Mouse (Mus musculus): ENCODE data around the gene Olfr746. TPM values are rescaled to one million over a fixed set of nuclear protein-coding genes. Genes with fewer than 3 reads are reported as not detected.

Gene Olfr746
- polyA plus RNA-seq (2015; fragmentation: Nextera tagmentation; extraction: Ambion mirVana) = not detected in 2 replicates

DNA sequence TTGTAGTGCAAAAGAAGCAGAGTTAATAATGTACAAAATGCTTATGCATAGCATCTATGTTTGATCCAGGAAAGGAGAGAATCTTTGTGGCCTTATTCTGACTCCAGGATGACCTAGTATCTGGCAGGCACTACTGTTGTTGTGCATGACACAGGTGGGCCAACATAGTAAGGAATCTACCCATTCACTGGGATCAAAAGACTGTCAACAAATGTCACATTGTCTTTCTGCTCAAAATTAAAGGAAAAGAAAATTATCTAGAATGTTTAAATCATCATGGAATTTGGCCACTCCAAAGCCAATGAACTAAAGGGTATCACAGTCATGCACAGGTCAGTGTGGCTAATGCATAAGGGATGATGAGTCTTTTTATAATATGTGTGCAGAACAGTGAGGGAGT lies at the start of gene Olfr746:
TSS of gene Olfr746 (plus strand) at position 301 of the 400 bp plus-strand sequence.
- Histone ChIP-seq H3K4me3 (no peak within 1 kb of the TSS), H3K9me3 (peaks cover 3% of the 10 kb centered on the region; the same call in 1 of the 2 replicates), H3K4me2 (no peak within 1 kb of the TSS), H3K27ac (replicated peaks) (no peak within 1 kb of the TSS), H3K4me1 (no peaks in the 10 kb centered on the region), H3K27me3 (replicated peaks) (no peaks in the 10 kb centered on the region), H3K9ac (no peak within 1 kb of the TSS), H3K36me3 (no peaks in the 10 kb centered on the region)
- no peak for ATAC-seq (ENCODE audit: extremely low read depth, insufficient number of reproducible peaks, low FRiP score, low TSS enrichment)

DNA sequence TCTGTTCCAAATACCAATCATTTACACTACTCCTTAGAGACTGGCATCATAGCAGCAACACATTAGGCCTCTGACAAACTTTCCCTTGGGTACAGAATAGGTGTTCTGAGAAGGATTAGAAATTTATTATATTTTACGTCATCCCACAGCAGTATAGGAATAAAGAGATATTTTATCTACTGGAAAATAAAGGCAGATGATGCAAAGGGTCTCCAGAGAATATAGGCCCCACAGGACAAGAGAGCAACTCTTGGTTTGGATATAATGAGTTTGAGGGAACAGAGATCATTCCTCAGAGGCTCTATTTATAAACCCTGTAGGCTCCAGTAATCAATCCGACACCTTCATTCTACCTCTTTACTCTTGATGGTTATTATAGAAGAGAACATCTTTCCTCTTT lies 32.3 kb upstream of the Olfr746 start, which contains the start of gene Olfr744:
TSS of gene Olfr744 (plus strand) at position 301 of the 400 bp plus-strand sequence.
- Histone ChIP-seq H3K36me3 (no peaks in the 10 kb centered on the region), H3K27ac (replicated peaks) (no peak within 1 kb of the TSS), H3K4me2 (no peak within 1 kb of the TSS), H3K27me3 (replicated peaks) (no peaks in the 10 kb centered on the region), H3K9me3 (peaks cover 7% of the 10 kb centered on the region), H3K9ac (no peak within 1 kb of the TSS), H3K4me3 (no peak within 1 kb of the TSS), H3K4me1 (no peaks in the 10 kb centered on the region)
- ATAC-seq (ENCODE audit: extremely low read depth, insufficient number of reproducible peaks, low FRiP score, low TSS enrichment) = no peak
- WGBS = 77% methylated on average over 2 of the region's 2 CpGs

DNA sequence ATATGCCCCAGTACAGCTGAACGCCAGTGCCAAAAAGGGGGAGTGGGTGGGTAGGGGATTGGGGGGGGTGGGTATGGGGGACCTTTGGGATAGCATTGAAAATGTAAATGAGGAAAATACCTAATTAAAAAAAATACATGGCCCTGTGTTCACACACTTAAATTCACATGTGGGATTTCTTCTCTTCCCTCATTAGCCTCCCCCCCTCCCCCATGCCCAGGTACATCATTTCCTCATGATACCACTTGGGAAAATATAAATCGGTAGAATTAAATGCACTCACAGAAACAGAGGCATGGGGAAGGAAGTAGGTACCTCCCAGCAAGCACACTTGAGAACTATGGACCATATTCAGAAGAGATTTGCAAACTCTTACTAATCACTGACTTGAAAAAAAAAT lies 7.8 kb upstream of the Olfr746 start, which contains the start of gene Olfr745:
TSS of gene Olfr745 (plus strand) at position 301 of the 400 bp plus-strand sequence.
- no peak within 1 kb of the TSS for H3K9ac ChIP-seq
- no peaks in the 10 kb centered on the region for H3K27me3 ChIP-seq (replicated peaks)
- H3K27ac ChIP-seq (replicated peaks) = no peak within 1 kb of the TSS
- no peaks in the 10 kb centered on the region for H3K36me3 ChIP-seq
- ATAC-seq (ENCODE audit: extremely low read depth, insufficient number of reproducible peaks, low FRiP score, low TSS enrichment) = no peak
- H3K4me1 ChIP-seq = no peaks in the 10 kb centered on the region
- no peak within 1 kb of the TSS for H3K4me2 ChIP-seq
- H3K9me3 ChIP-seq = 0 out of 2 replicates have a peak, but pooled peaks cover 10% of the 10 kb centered on the region
- H3K4me3 ChIP-seq = no peak within 1 kb of the TSS
- 74% methylated on average over 2 of the region's 2 CpGs for WGBS

DNA sequence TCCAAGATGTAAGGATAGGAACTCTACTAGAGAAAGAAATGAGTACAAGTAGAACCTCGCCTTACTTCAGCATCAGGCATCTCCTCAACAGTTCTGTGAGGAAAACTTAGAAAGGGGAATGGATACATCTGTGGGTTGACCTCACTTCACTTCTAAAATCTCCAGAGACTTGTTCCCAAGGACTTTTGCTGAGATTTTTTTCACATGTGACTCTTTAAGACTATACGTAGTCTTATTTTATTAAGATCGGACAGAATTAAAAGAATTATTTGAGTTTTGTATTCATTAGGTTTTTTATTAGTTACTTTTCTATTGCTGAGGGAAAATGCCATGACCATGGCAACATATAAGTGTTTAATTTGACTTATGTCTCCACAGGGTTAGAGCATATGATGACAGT lies 46.2 kb downstream of the Olfr746 start, which contains the start of gene Olfr747:
TSS of gene Olfr747 (minus strand) at position 101 of the 400 bp plus-strand sequence.
- H3K9me3 ChIP-seq = no peaks in the 10 kb centered on the region
- no peaks in the 10 kb centered on the region for H3K27me3 ChIP-seq (replicated peaks)
- no peak within 1 kb of the TSS for H3K27ac ChIP-seq (replicated peaks)
- 73% methylated on average over 3 of the region's 3 CpGs for WGBS
- no peak for ATAC-seq (ENCODE audit: extremely low read depth, insufficient number of reproducible peaks, low FRiP score, low TSS enrichment)
- H3K9ac ChIP-seq = no peak within 1 kb of the TSS
- no peak within 1 kb of the TSS for H3K4me2 ChIP-seq
- no peaks in the 10 kb centered on the region for H3K4me1 ChIP-seq
- no peak within 1 kb of the TSS for H3K4me3 ChIP-seq
- no peaks in the 10 kb centered on the region for H3K36me3 ChIP-seq

Other genes starting within 250 kb of the Olfr746 start
- gene Olfr738, start 239.5 kb upstream of the Olfr746 start, polyA plus RNA-seq (2015; fragmentation: Nextera tagmentation; extraction: Ambion mirVana) = not detected in 2 replicates
- not detected in 2 replicates for gene Olfr739, start 228.5 kb upstream of the Olfr746 start, polyA plus RNA-seq (2015; fragmentation: Nextera tagmentation; extraction: Ambion mirVana)
- not detected in 2 replicates for gene Olfr740, start 201.5 kb upstream of the Olfr746 start, polyA plus RNA-seq (2015; fragmentation: Nextera tagmentation; extraction: Ambion mirVana)
- not detected in 2 replicates for gene Olfr741, start 174.3 kb upstream of the Olfr746 start, polyA plus RNA-seq (2015; fragmentation: Nextera tagmentation; extraction: Ambion mirVana)
- gene Olfr742, start 143.5 kb upstream of the Olfr746 start, polyA plus RNA-seq (2015; fragmentation: Nextera tagmentation; extraction: Ambion mirVana) = not detected in 2 replicates
- not detected in 2 replicates for gene Olfr743, start 125.2 kb upstream of the Olfr746 start, polyA plus RNA-seq (2015; fragmentation: Nextera tagmentation; extraction: Ambion mirVana)
- gene Olfr744, start 32.2 kb upstream of the Olfr746 start, polyA plus RNA-seq (2015; fragmentation: Nextera tagmentation; extraction: Ambion mirVana) = not detected in 2 replicates
- not detected in 2 replicates for gene Olfr745, start 7.7 kb upstream of the Olfr746 start, polyA plus RNA-seq (2015; fragmentation: Nextera tagmentation; extraction: Ambion mirVana)
- gene Olfr747, start 46.1 kb downstream of the Olfr746 start, polyA plus RNA-seq (2015; fragmentation: Nextera tagmentation; extraction: Ambion mirVana) = not detected in 2 replicates
- gene Olfr748, start 60.3 kb downstream of the Olfr746 start, polyA plus RNA-seq (2015; fragmentation: Nextera tagmentation; extraction: Ambion mirVana) = not detected in 2 replicates
- gene Olfr749, start 98.0 kb downstream of the Olfr746 start, polyA plus RNA-seq (2015; fragmentation: Nextera tagmentation; extraction: Ambion mirVana) = not detected in 2 replicates
- 48.8 and 51.4 TPM in 2 replicates for gene Ttc5, start 138.4 kb downstream of the Olfr746 start, polyA plus RNA-seq (2015; fragmentation: Nextera tagmentation; extraction: Ambion mirVana)
- not detected in 2 replicates for gene Ccnb1ip1, start 160.6 kb downstream of the Olfr746 start, polyA plus RNA-seq (2015; fragmentation: Nextera tagmentation; extraction: Ambion mirVana)
- gene Parp2, start 160.8 kb downstream of the Olfr746 start, polyA plus RNA-seq (2015; fragmentation: Nextera tagmentation; extraction: Ambion mirVana) = 35.1 and 41.6 TPM in 2 replicates
- 4.5 and 5.1 TPM in 2 replicates for gene Tep1, start 223.5 kb downstream of the Olfr746 start, polyA plus RNA-seq (2015; fragmentation: Nextera tagmentation; extraction: Ambion mirVana)

Data from heart, embryonic 13.5 days (tissue).